Mouse (Mus musculus): ENCODE results near the gene Ptprc. TPM values are rescaled to one million over a fixed set of nuclear protein-coding genes. Genes with fewer than 3 reads are reported as not detected.

Ptprc gene
- total RNA-seq, 1 experiment, result 0.49 TPM

DNA sequence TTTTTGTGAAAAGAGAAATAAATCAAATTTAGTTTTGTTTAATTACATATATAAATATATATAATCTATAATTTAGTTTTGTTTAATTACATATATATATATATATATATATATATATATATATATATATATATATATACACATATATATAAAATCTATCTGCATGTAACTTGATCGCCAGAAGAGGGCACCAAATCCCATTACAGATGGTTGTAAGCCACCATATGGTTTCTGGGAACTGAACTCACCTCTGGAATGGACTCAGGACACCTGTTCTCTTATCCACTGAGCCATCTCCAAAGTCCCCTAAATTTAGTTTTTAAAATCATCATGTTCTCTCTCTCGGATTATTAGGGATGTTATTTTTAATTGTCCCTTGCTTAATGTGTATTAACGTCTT is 51.6 kb downstream of the Ptprc start:
- Histone ChIP-seq H3K27ac (ENCODE audit: insufficient read depth, low read depth, low read length, poor library complexity, severe bottlenecking) (no peak overlapping the region), H3K4me3 (ENCODE audit: insufficient read depth in 1 of 2, low read depth in 1 of 2, low read length in 2 of 2, poor library complexity in 1 of 2, severe bottlenecking in 1 of 2) (no peak overlapping the region), H3K4me1 (ENCODE audit: control insufficient read depth in 2 of 2, insufficient read depth in 2 of 2, low read length in 2 of 2, poor library complexity in 1 of 2) (no peaks in the 10 kb centered on the region), H3K36me3 (ENCODE audit: control insufficient read depth, insufficient read depth, low read length, poor library complexity, severe bottlenecking) (no peaks in the 10 kb centered on the region), H3K9ac (ENCODE audit: insufficient read depth, low read depth, low read length, poor library complexity, severe bottlenecking) (no peak overlapping the region), H3K9me3 (ENCODE audit: control insufficient read depth, insufficient read depth, low read depth, low read length) (no peaks in the 10 kb centered on the region)
- no peak for TF ChIP-seq ZC3H11A (IDR thresholded peaks at IDR 0.05; ENCODE audit: borderline replicate concordance, low read depth, low read length)
- no peak for TF ChIP-seq CHD2 (IDR thresholded peaks at IDR 0.05; ENCODE audit: low read depth, low read length)
- TF ChIP-seq MAFK (IDR thresholded peaks at IDR 0.05; ENCODE audit: insufficient read depth, low read depth, low read length), result no peak
- no peak for TF ChIP-seq HCFC1 (IDR thresholded peaks at IDR 0.05; ENCODE audit: borderline replicate concordance, insufficient read depth, low read length)
- TF ChIP-seq ZNF384 (IDR thresholded peaks at IDR 0.05; ENCODE audit: low read depth, low read length), result no peak
- peak; percentile 37 for DNase-seq (ENCODE audit: low read depth, low spot score)
- in situ Hi-C loops (cut with MboI; ENCODE audit: low sequenced_read_pairs in 2 of 2, unreplicated experiment in 2 of 2), result no loop called here

DNA sequence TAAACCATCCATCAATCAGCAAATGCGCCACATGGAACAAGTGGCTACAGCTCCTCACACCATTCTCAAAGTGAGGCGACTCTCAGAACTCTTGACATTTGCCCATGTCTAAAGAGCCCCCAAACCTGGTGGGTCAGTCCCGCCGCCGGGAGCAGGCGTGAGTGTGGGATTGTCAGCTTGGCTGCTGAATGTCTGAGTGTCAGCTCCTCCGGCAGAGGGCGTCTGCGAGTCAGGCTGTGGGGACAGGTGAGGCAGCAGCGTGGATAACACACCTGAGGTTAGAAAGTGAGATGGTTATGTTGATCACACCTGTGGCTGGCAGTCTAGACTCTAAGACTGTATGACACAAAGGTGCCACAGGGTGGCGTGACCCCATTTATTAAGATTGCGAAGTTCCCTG is 55.6 kb downstream of the Ptprc start:
- Histone ChIP-seq H3K4me1 (ENCODE audit: control insufficient read depth in 2 of 2, insufficient read depth in 2 of 2, low read length in 2 of 2, poor library complexity in 1 of 2) (no peaks in the 10 kb centered on the region), H3K9me3 (ENCODE audit: control insufficient read depth, insufficient read depth, low read depth, low read length) (no peaks in the 10 kb centered on the region), H3K4me3 (ENCODE audit: insufficient read depth in 1 of 2, low read depth in 1 of 2, low read length in 2 of 2, poor library complexity in 1 of 2, severe bottlenecking in 1 of 2) (no peak overlapping the region), H3K36me3 (ENCODE audit: control insufficient read depth, insufficient read depth, low read length, poor library complexity, severe bottlenecking) (no peaks in the 10 kb centered on the region), H3K9ac (ENCODE audit: insufficient read depth, low read depth, low read length, poor library complexity, severe bottlenecking) (no peak overlapping the region), H3K27ac (ENCODE audit: insufficient read depth, low read depth, low read length, poor library complexity, severe bottlenecking) (no peak overlapping the region)
- no peak for TF ChIP-seq HCFC1 (IDR thresholded peaks at IDR 0.05; ENCODE audit: borderline replicate concordance, insufficient read depth, low read length)
- 0 out of 2 replicates have a peak, but pooled peaks have one; percentile 2 for TF ChIP-seq ZC3H11A (IDR thresholded peaks at IDR 0.05; ENCODE audit: borderline replicate concordance, low read depth, low read length)
- no peak for TF ChIP-seq ZNF384 (IDR thresholded peaks at IDR 0.05; ENCODE audit: low read depth, low read length)
- no peak for TF ChIP-seq MAFK (IDR thresholded peaks at IDR 0.05; ENCODE audit: insufficient read depth, low read depth, low read length)
- no peak for TF ChIP-seq CHD2 (IDR thresholded peaks at IDR 0.05; ENCODE audit: low read depth, low read length)
- DNase-seq (ENCODE audit: low read depth, low spot score), result peak; percentile 15
- in situ Hi-C loops (cut with MboI; ENCODE audit: low sequenced_read_pairs in 2 of 2, unreplicated experiment in 2 of 2), result no loop called here

GRCm38 (mm10) chr1:138093219-138093618 is 82.3 kb downstream of the Ptprc start:
- TF ChIP-seq CHD2 (IDR thresholded peaks at IDR 0.05; ENCODE audit: low read depth, low read length) (no peak), ZNF384 (IDR thresholded peaks at IDR 0.05; ENCODE audit: low read depth, low read length) (no peak), HCFC1 (IDR thresholded peaks at IDR 0.05; ENCODE audit: borderline replicate concordance, insufficient read depth, low read length) (no peak), MAFK (IDR thresholded peaks at IDR 0.05; ENCODE audit: insufficient read depth, low read depth, low read length) (no peak), ZC3H11A (IDR thresholded peaks at IDR 0.05; ENCODE audit: borderline replicate concordance, low read depth, low read length) (no peak)
- no peak overlapping the region for H3K4me3 ChIP-seq (ENCODE audit: insufficient read depth in 1 of 2, low read depth in 1 of 2, low read length in 2 of 2, poor library complexity in 1 of 2, severe bottlenecking in 1 of 2)
- H3K9ac ChIP-seq (ENCODE audit: insufficient read depth, low read depth, low read length, poor library complexity, severe bottlenecking), result no peak overlapping the region
- in situ Hi-C loops (cut with MboI; ENCODE audit: low sequenced_read_pairs in 2 of 2, unreplicated experiment in 2 of 2), result no loop called here
- no peak overlapping the region for H3K27ac ChIP-seq (ENCODE audit: insufficient read depth, low read depth, low read length, poor library complexity, severe bottlenecking)
- no peaks in the 10 kb centered on the region for H3K9me3 ChIP-seq (ENCODE audit: control insufficient read depth, insufficient read depth, low read depth, low read length)
- H3K4me1 ChIP-seq (ENCODE audit: control insufficient read depth in 2 of 2, insufficient read depth in 2 of 2, low read length in 2 of 2, poor library complexity in 1 of 2), result no peaks in the 10 kb centered on the region
- DNase-seq (ENCODE audit: low read depth, low spot score), result no peak
- H3K36me3 ChIP-seq (ENCODE audit: control insufficient read depth, insufficient read depth, low read length, poor library complexity, severe bottlenecking), result no peaks in the 10 kb centered on the region

- peak; percentile 30 for DNase-seq (ENCODE audit: low read depth, low spot score)
- no peaks in the 10 kb centered on the region for H3K4me1 ChIP-seq (ENCODE audit: control insufficient read depth in 2 of 2, insufficient read depth in 2 of 2, low read length in 2 of 2, poor library complexity in 1 of 2)
- no peak overlapping the region for H3K4me3 ChIP-seq (ENCODE audit: insufficient read depth in 1 of 2, low read depth in 1 of 2, low read length in 2 of 2, poor library complexity in 1 of 2, severe bottlenecking in 1 of 2)
- TF ChIP-seq CHD2 (IDR thresholded peaks at IDR 0.05; ENCODE audit: low read depth, low read length) (no peak), ZC3H11A (IDR thresholded peaks at IDR 0.05; ENCODE audit: borderline replicate concordance, low read depth, low read length) (0 out of 2 replicates have a peak, but pooled peaks have one; percentile 26), HCFC1 (IDR thresholded peaks at IDR 0.05; ENCODE audit: borderline replicate concordance, insufficient read depth, low read length) (no peak)
- H3K9ac ChIP-seq (ENCODE audit: insufficient read depth, low read depth, low read length, poor library complexity, severe bottlenecking), result no peak overlapping the region
- H3K9me3 ChIP-seq (ENCODE audit: control insufficient read depth, insufficient read depth, low read depth, low read length), result no peaks in the 10 kb centered on the region
- in situ Hi-C loops (cut with MboI; ENCODE audit: low sequenced_read_pairs in 2 of 2, unreplicated experiment in 2 of 2), result no loop called here
- no peak overlapping the region for H3K27ac ChIP-seq (ENCODE audit: insufficient read depth, low read depth, low read length, poor library complexity, severe bottlenecking)
- no peaks in the 10 kb centered on the region for H3K36me3 ChIP-seq (ENCODE audit: control insufficient read depth, insufficient read depth, low read length, poor library complexity, severe bottlenecking)
Observed at GRCm38 (mm10) chr1:138085810-138086209, 89.7 kb downstream of the Ptprc start.

DNA sequence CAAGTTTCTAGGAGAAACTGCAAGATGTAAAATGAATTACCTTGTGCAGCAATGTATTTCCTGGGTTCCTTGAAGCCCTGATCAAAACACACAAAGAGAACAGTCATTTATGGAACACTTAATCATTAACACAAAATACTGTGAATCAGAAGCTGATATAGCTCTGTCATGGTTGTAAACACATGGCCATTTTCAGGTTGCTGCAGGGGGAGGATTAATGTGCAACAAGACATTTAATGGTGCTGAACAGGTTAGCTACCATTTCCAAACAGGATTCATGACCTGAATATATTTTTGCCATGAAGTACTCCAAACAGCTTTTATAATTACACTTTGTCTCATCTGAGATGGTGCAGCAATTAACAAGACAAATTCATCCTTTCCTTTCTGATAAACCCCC is 91.8 kb downstream of the Ptprc start:
- Histone ChIP-seq H3K27ac (ENCODE audit: insufficient read depth, low read depth, low read length, poor library complexity, severe bottlenecking) (no peak overlapping the region), H3K36me3 (ENCODE audit: control insufficient read depth, insufficient read depth, low read length, poor library complexity, severe bottlenecking) (no peaks in the 10 kb centered on the region), H3K9me3 (ENCODE audit: control insufficient read depth, insufficient read depth, low read depth, low read length) (no peaks in the 10 kb centered on the region), H3K9ac (ENCODE audit: insufficient read depth, low read depth, low read length, poor library complexity, severe bottlenecking) (no peak overlapping the region), H3K4me3 (ENCODE audit: insufficient read depth in 1 of 2, low read depth in 1 of 2, low read length in 2 of 2, poor library complexity in 1 of 2, severe bottlenecking in 1 of 2) (no peak overlapping the region), H3K4me1 (ENCODE audit: control insufficient read depth in 2 of 2, insufficient read depth in 2 of 2, low read length in 2 of 2, poor library complexity in 1 of 2) (no peaks in the 10 kb centered on the region)
- no peak for DNase-seq (ENCODE audit: low read depth, low spot score)
- in situ Hi-C loops (cut with MboI; ENCODE audit: low sequenced_read_pairs in 2 of 2, unreplicated experiment in 2 of 2), result no loop called here
- no peak for TF ChIP-seq MAFK (IDR thresholded peaks at IDR 0.05; ENCODE audit: insufficient read depth, low read depth, low read length)
- TF ChIP-seq ZNF384 (IDR thresholded peaks at IDR 0.05; ENCODE audit: low read depth, low read length), result no peak
- TF ChIP-seq ZC3H11A (IDR thresholded peaks at IDR 0.05; ENCODE audit: borderline replicate concordance, low read depth, low read length), result no peak
- TF ChIP-seq HCFC1 (IDR thresholded peaks at IDR 0.05; ENCODE audit: borderline replicate concordance, insufficient read depth, low read length), result no peak
- TF ChIP-seq CHD2 (IDR thresholded peaks at IDR 0.05; ENCODE audit: low read depth, low read length), result no peak
